Mouse (Mus musculus) megakaryocyte, embryonic 14.5 days (primary cell): Measurements from ENCODE around the gene Gstp2.

Experiments used
- FLI1 ChIP-seq: IDR thresholded peaks from 2 replicates; pipeline ENCODE4 v1.6.1; 2012; ENCODE audit warnings: low read length, inconsistent platforms, mixed read lengths
- GATA1 ChIP-seq: IDR thresholded peaks from 3 replicates; pipeline ENCODE4 v1.6.1; 2012; ENCODE audit warnings: mixed read lengths, low read length, inconsistent platforms, borderline replicate concordance

GRCm38 (mm10) chr19:4057962-4058361 is 12.1 kb upstream of the Gstp2 start:
- TF ChIP-seq GATA1 = no peak
- no peak for TF ChIP-seq FLI1
